Mouse (Mus musculus) right cerebral cortex, postnatal 4 days (tissue): ENCODE measurements around the gene Npff.

Source experiments
- DNase-seq: peaks from one replicate; pipeline ENCODE4 v3.0.0-alpha.2; 2022

Npff gene

GRCm38 (mm10) chr15:102503924-102504782 lies 20.6 kb downstream of the Npff start:
- DNase-seq, result no peak

- DNase-seq, result no peak
Observed at GRCm38 (mm10) chr15:102503447-102503846, 21.3 kb downstream of the Npff start, which contains the start of gene Gm10337. Gene Gm10337, plus strand, starts transcription at chr15:102503722.

- no peak for DNase-seq
Observed at GRCm38 (mm10) chr15:102502254-102502840, 22.4 kb downstream of the Npff start.

DNA sequence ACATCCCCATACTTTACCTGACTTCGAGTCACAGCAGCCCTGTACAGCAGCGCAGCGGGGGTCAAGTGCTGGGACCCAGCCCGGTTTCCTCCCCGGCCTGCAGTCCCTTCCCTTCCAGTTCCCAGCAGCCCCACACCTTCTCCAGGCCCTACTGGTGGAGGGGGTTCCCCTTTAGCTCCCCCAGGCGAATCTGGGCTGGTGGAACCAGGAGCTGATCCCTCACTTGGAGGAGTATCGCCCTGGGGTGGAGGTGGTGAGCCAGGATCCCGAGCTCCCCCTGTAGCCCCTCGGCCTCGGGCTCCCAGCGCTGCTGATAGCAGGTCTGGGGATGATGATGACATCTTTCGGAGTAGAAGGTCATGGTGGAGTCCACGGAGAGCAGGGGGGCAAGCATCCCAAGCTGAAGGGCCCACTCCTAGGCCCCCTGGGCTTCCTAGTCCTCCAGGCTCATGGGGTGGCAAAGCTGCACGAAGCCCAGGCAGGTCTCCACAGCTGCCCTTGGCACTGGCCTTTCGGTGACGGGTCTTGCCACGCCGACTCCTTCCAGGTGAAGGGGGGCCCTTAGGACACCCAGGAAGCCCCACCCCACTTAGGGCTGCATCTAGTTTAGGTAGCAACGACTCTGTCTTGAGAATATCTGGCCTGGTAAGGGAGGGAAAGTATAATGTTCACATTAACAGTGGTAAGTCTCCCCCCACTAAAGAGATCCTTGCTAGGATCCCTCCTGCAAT lies 23.5 kb downstream of the Npff start:
- DNase-seq, result no peak

DNA sequence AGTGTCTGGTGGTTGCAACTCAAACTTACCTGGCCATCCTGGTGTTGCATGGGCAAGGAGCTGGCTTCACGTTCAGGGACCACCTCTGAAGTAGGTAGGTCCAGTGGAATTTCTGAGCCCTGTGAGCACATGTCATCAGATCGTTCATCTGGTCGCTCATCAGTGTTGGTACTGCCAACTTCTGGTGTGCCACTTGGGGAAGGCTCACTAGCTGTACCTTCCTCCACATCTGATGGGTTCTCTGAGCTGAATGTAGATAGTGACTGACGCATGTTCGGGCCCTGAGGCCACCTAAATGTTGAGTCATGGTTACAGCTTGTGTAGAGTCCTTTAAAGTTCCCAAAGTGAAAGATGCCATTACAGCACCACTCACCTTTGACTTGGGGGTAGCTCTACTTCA lies 24.3 kb downstream of the Npff start:
- no peak for DNase-seq

GRCm38 (mm10) chr15:102499851-102500250 lies 24.9 kb downstream of the Npff start:
- no peak for DNase-seq

GRCm38 (mm10) chr15:102499370-102499769 lies 25.4 kb downstream of the Npff start:
- DNase-seq, result no peak

DNA sequence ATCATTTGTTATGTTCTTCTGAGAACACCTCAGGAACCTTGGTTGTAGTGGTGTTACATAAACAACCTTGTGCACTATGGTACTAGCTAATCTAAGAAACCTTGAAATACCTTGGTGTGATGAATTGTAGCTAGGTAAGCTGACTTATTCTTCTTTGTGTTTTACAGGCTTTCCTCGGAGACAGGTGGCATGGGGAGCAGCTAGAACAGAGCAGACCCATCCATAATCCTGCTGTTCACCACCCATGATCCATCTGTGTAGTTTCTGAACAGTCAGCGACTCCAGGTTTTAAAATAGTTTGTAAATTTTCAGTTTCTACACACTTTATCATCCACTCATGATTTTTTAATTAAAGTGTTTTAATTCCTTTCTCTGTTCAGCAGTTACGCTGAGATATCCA lies 26.4 kb downstream of the Npff start:
- DNase-seq, result no peak

- no peak for DNase-seq
Observed at GRCm38 (mm10) chr15:102487664-102488063, 37.1 kb downstream of the Npff start.

- DNase-seq, result no peak
Observed at GRCm38 (mm10) chr15:102485853-102486252, 38.9 kb downstream of the Npff start.

DNA sequence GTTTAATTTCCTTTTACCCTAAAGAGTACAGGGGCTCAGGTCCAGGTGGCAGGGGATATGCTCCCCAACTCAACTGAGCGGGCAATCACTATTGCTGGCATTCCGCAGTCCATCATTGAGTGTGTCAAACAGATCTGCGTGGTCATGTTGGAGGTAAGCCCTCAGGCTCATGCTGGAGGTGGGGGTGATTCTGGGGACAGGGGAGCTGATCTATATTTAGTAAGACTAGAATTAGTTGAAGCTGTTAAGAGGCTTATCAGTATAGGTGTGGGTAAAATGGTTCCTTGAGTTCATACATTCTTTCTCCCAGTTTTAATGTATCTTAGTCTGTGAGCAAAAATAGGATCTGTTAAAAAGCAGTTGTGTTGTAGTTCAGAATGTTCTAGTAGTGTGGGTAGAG lies 41.6 kb downstream of the Npff start:
- DNase-seq, result no peak

GRCm38 (mm10) chr15:102474520-102474919 lies 50.2 kb downstream of the Npff start:
- DNase-seq, result no peak
